Mouse (Mus musculus): Measurements from ENCODE around the gene Thsd4. TPM values are rescaled to one million over a fixed set of nuclear protein-coding genes. Genes with fewer than 3 reads are reported as not detected.

Thsd4 gene
- polyA plus RNA-seq, 1 experiment from 2014 or later, result 19.9 TPM

DNA sequence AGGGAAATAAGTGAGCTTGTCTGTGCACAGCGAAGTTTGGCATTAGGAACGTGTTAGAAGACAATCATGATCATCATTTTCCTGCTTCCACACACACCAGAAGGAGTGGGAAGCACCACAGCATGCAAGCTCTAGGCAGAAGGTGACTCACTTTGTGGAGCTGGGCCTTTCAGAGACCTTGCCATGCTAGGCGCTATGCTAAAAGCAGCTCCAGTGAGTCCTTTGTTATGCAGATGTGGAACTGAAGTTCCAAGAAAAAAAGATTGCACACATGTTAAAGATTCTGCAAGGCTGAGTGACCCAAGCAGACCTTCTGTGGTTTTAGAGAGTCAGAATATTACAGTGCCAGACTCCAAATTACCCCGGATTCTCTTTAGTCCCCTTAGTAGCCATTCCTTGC is 91.8 kb downstream of the Thsd4 start:
- ATAC-seq (replicated peaks; ENCODE audit: low FRiP score, low read depth), result no peak
- no peaks in the 10 kb centered on the region for H3K27me3 ChIP-seq (ENCODE audit: insufficient read depth, low read length)
- no peaks in the 10 kb centered on the region for H3K36me3 ChIP-seq (ENCODE audit: insufficient read depth, low read length)
- WGBS, result 91% methylated on average over 4 of the region's 4 CpGs
- no peak for TF ChIP-seq CTCF (IDR thresholded peaks at IDR 0.05; ENCODE audit: low read depth)
- no peak overlapping the region for H3K4me2 ChIP-seq (ENCODE audit: low read length)
- no peak overlapping the region for H3K27ac ChIP-seq
- no peaks in the 10 kb centered on the region for H3K9me3 ChIP-seq (replicated peaks; ENCODE audit: low read length)
- no peak overlapping the region for H3K4me3 ChIP-seq (replicated peaks; ENCODE audit: low read depth, low read length)
- H3K9ac ChIP-seq (ENCODE audit: low read depth, low read length), result no peak overlapping the region
- H3K4me1 ChIP-seq (replicated peaks; ENCODE audit: insufficient read depth, low read length), result no peaks in the 10 kb centered on the region
- no peak for DNase-seq (ENCODE audit: low spot score)

DNA sequence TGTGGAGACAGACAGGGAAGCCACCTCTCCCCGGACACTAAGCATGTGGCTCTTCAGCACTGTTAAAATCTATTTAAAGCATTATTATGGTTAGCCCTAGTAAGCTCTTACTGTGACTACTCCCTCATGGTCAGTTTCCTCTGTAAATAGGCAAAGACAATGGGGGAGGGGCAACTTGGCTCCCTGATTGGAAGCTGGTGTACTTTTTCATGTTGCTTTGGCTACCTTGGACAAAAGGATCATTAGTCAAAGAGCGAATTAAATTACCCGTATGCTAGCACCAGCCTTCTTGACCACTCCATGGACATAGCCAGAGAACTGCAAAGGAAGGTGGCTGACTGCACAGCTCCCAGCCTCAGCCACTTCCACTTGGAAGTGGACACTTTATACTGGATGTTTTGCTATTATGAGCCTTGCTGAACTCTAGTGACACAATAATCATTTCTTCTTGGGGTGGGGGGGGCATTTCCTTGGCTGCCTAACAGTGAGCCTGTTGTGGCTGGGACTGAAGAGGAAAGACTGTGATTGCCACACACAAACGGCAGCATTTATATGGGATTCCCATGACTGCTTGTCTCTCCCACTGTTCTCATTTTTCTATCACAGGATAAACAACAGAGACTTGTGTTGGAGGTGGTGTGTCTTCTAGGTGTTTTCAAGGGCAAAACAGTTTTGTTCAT is 107.6 kb downstream of the Thsd4 start:
- Histone ChIP-seq H3K36me3 (ENCODE audit: insufficient read depth, low read length) (no peaks in the 10 kb centered on the region), H3K27ac (no peak overlapping the region), H3K27me3 (ENCODE audit: insufficient read depth, low read length) (no peaks in the 10 kb centered on the region), H3K4me1 (replicated peaks; ENCODE audit: insufficient read depth, low read length) (no peaks in the 10 kb centered on the region), H3K4me3 (replicated peaks; ENCODE audit: low read depth, low read length) (no peak overlapping the region), H3K9me3 (replicated peaks; ENCODE audit: low read length) (no peaks in the 10 kb centered on the region), H3K4me2 (ENCODE audit: low read length) (no peak overlapping the region), H3K9ac (ENCODE audit: low read depth, low read length) (no peak overlapping the region)
- TF ChIP-seq CTCF (IDR thresholded peaks at IDR 0.05; ENCODE audit: low read depth), result no peak
- ATAC-seq (replicated peaks; ENCODE audit: low FRiP score, low read depth) (no peak), DNase-seq (ENCODE audit: low spot score) (peak; percentile 66)
- WGBS, result 20% methylated on average over 4 of the region's 4 CpGs

DNA sequence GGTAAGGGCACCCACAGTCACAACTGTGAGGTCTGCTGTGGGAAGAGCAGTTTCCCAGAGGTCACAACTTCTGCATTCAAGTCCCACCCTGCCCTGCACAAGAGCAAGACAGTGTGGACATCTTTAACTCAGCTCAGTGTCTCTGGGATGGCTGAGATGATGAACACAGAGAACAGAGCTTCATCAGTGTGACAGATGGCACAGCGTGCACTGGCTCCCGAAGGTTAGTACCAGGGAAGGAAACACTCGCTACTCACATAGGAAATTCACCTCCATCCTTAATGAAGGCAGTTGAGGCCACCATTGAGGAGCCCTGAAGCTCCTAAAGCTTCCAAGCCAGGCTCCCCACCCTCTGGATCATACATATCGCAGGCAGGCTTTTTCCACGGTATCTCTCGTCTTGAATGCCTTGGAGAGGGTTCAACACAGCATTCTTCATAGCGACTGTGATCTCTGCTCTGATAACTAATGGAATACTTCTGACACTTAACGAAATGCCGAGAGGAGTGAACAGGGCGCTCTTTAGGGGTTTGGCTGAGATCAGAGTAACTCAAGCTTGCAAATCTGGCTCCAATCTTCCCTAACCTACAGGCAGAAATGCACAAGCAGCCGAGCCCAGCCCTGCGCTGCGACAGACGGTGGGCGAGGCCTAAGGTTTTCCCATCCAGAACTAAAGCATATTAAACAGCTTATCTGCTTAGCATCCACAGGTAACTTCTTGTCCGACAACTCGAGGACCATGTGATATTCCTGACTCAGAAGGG is 110.8 kb downstream of the Thsd4 start:
- H3K9me3 ChIP-seq (replicated peaks; ENCODE audit: low read length), result no peaks in the 10 kb centered on the region
- no peak for DNase-seq (ENCODE audit: low spot score)
- H3K4me3 ChIP-seq (replicated peaks; ENCODE audit: low read depth, low read length), result no peak overlapping the region
- no peak overlapping the region for H3K27ac ChIP-seq
- no peak overlapping the region for H3K4me2 ChIP-seq (ENCODE audit: low read length)
- H3K4me1 ChIP-seq (replicated peaks; ENCODE audit: insufficient read depth, low read length), result no peaks in the 10 kb centered on the region; the same call in 1 of the 2 replicates
- WGBS, result 49% methylated on average over 17 of the region's 17 CpGs
- no peaks in the 10 kb centered on the region for H3K36me3 ChIP-seq (ENCODE audit: insufficient read depth, low read length)
- no peak for ATAC-seq (replicated peaks; ENCODE audit: low FRiP score, low read depth)
- no peaks in the 10 kb centered on the region for H3K27me3 ChIP-seq (ENCODE audit: insufficient read depth, low read length)
- no peak; the same call in 1 of the 2 replicates for TF ChIP-seq CTCF (IDR thresholded peaks at IDR 0.05; ENCODE audit: low read depth)
- H3K9ac ChIP-seq (ENCODE audit: low read depth, low read length), result no peak overlapping the region

DNA sequence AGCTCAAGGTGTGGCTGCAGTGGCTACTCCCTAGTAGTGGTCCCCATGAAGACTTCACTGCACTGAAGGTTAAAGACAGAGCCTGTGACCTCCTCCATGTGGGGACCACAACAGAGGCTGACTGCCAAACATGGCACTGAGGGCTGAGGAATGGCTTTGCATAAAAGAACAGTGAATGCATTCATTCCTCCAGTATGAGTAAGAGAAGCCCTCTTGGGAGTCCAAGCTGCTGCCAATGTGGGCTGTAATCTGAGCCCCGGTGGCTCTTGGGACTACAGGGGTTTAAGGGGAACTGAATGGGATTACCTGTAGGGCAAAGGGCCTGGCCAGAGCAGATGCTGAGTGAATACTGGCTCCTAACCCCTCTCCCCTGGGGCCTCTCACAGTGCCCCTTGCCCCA is 114.5 kb downstream of the Thsd4 start:
- no peaks in the 10 kb centered on the region for H3K36me3 ChIP-seq (ENCODE audit: insufficient read depth, low read length)
- no peak overlapping the region for H3K27ac ChIP-seq
- H3K4me1 ChIP-seq (replicated peaks; ENCODE audit: insufficient read depth, low read length), result peaks cover 2% of the 10 kb centered on the region; the same call in 1 of the 2 replicates
- ATAC-seq (replicated peaks; ENCODE audit: low FRiP score, low read depth) (no peak), DNase-seq (ENCODE audit: low spot score) (no peak)
- TF ChIP-seq CTCF (IDR thresholded peaks at IDR 0.05; ENCODE audit: low read depth), result no peak
- 24% methylated on average over 1 of the region's 1 CpGs for WGBS
- no peak overlapping the region for H3K9ac ChIP-seq (ENCODE audit: low read depth, low read length)
- no peaks in the 10 kb centered on the region for H3K27me3 ChIP-seq (ENCODE audit: insufficient read depth, low read length)
- no peaks in the 10 kb centered on the region for H3K9me3 ChIP-seq (replicated peaks; ENCODE audit: low read length)
- H3K4me3 ChIP-seq (replicated peaks; ENCODE audit: low read depth, low read length), result no peak overlapping the region
- H3K4me2 ChIP-seq (ENCODE audit: low read length), result no peak overlapping the region

DNA sequence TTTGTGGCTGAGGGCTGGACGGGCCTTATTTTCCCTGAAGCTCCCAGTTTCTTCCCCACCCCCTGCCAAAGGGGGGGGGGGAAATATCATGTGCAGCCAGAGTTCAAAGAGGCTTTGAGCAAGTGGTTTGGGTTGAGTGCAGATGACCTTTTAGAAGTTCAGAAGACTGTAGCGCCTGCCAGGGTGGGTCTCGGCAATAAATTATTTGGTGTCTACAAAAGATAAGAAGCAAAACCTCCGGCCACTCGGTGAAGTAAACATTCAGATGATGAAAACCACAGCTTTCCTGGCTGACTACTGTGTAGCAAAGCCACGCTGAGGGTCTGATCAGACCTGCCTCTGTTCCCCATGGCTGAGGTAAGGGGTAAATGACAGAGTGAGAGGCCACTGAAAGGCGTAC is 116.1 kb downstream of the Thsd4 start:
- H3K4me1 ChIP-seq (replicated peaks; ENCODE audit: insufficient read depth, low read length), result peaks cover 2% of the 10 kb centered on the region; the same call in 1 of the 2 replicates
- H3K27me3 ChIP-seq (ENCODE audit: insufficient read depth, low read length), result no peaks in the 10 kb centered on the region
- H3K4me2 ChIP-seq (ENCODE audit: low read length), result no peak overlapping the region
- no peaks in the 10 kb centered on the region for H3K36me3 ChIP-seq (ENCODE audit: insufficient read depth, low read length)
- TF ChIP-seq CTCF (IDR thresholded peaks at IDR 0.05; ENCODE audit: low read depth), result no peak
- WGBS, result 16% methylated on average over 7 of the region's 7 CpGs
- ATAC-seq (replicated peaks; ENCODE audit: low FRiP score, low read depth) (no peak), DNase-seq (ENCODE audit: low spot score) (peak; percentile 60)
- H3K9ac ChIP-seq (ENCODE audit: low read depth, low read length), result no peak overlapping the region
- H3K4me3 ChIP-seq (replicated peaks; ENCODE audit: low read depth, low read length), result no peak overlapping the region
- no peaks in the 10 kb centered on the region for H3K9me3 ChIP-seq (replicated peaks; ENCODE audit: low read length)
- H3K27ac ChIP-seq, result no peak overlapping the region

DNA sequence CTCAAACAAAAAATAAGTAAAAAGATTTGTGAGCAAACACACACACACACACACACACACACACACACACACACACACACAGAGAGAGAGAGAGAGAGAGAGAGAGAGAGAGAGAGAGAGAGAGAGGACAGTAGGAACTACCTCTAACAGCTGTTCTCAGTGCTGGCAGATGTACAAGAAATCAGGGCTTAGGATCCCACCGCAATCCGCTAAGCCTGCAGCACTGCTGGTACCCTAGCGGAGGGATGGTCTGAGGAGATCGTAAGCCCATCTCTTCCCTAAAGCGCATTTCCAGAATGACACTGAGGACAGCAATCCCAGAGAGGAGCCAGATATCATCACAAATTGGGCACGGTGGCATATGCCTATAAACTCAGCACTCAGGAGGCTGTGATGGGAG is 119.2 kb downstream of the Thsd4 start:
- H3K4me1 ChIP-seq (replicated peaks; ENCODE audit: insufficient read depth, low read length), result peaks cover 3% of the 10 kb centered on the region; the same call in 1 of the 2 replicates

More for the DNA sequence above, 119.2 kb downstream of the Thsd4 start:
- TF ChIP-seq CTCF (IDR thresholded peaks at IDR 0.05; ENCODE audit: low read depth), result no peak
- H3K9me3 ChIP-seq (replicated peaks; ENCODE audit: low read length), result no peaks in the 10 kb centered on the region
- ATAC-seq (replicated peaks; ENCODE audit: low FRiP score, low read depth), result no peak
- no peaks in the 10 kb centered on the region for H3K27me3 ChIP-seq (ENCODE audit: insufficient read depth, low read length)
- H3K4me3 ChIP-seq (replicated peaks; ENCODE audit: low read depth, low read length), result no peak overlapping the region
- H3K27ac ChIP-seq, result no peak overlapping the region
- 89% methylated on average over 6 of the region's 6 CpGs for WGBS
- H3K4me2 ChIP-seq (ENCODE audit: low read length), result no peak overlapping the region
- no peaks in the 10 kb centered on the region for H3K36me3 ChIP-seq (ENCODE audit: insufficient read depth, low read length)
- no peak overlapping the region for H3K9ac ChIP-seq (ENCODE audit: low read depth, low read length)
- no peak for DNase-seq (ENCODE audit: low spot score)

Data from kidney, postnatal 0 days (tissue).